Mouse (Mus musculus) bone marrow, adult 2 months (tissue): ENCODE results near the gene Cby3.

Experiments
- CTCF ChIP-seq: fragments of 200-500 bp; IDR thresholded peaks from 2 replicates; pipeline ENCODE4 v1.5.1; 2011; ENCODE audit warnings: low read length, control low read depth; ENCODE audit not compliant: control insufficient read depth, insufficient read depth
- POLR2A ChIP-seq: fragments of 200-500 bp; IDR thresholded peaks from 2 replicates; pipeline ENCODE4 v1.6.1; 2011; ENCODE audit warnings: low read depth, mild to moderate bottlenecking, control low read depth, low read length, borderline replicate concordance; ENCODE audit not compliant: control insufficient read depth

DNA sequence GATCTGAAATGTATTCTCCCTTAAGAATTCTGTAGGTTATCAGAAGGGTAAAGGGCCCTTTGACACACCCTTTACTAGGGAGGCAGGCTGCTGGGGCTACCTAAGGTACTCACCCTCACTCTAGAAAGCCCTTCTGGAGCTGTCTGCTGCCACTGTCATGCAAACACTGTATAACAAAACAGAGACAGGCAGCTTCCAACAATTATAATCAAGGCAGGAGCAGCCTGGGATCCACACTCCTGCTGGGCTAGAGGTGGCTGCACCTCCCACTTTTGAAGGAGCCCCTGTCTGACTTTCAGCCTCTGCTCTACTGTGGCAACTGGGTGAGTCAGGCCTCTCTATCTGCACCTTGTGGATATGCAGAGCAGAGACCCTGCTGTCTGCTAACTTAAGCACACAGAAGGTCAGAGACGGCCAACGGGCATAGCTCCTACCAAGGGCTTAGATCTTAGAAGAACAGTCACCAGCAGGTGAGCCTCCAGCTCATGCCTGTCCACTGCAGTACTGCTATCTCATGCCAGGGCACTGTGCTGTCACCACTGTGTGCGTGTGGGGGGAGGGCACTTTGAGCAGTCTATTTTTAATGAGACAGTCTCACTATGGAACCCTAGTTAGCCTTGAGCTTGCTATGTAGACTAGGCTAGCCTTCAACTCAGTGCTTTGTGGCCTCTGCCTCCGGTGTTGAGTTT, 37.2 kb downstream of the Cby3 start:
- TF ChIP-seq CTCF (no peak), POLR2A (no peak)
